Mouse (Mus musculus) megakaryocyte, embryonic 14.5 days (primary cell): Measurements from ENCODE around the gene Smc4. TPM values are rescaled to one million over a fixed set of nuclear protein-coding genes. Genes with fewer than 3 reads are reported as not detected.
A peak's percentile ranks its signal among the peaks of the same experiment; 100 is the strongest.

Experiments
- H3K27me3 ChIP-seq: replicated peaks from 2 replicates; pipeline ENCODE3; 2012; ENCODE audit warnings: inconsistent platforms
- H3K36me3 ChIP-seq: replicated peaks from 2 replicates; pipeline ENCODE3; 2012; ENCODE audit warnings: low read length, inconsistent platforms, mixed read lengths
- H3K4me1 ChIP-seq: 2 replicates; pipeline ENCODE4 v1.6.1; 2012; ENCODE audit warnings: inconsistent platforms
- H3K4me3 ChIP-seq: replicated peaks from 2 replicates; pipeline ENCODE3; 2012; ENCODE audit warnings: moderate library complexity, mild to moderate bottlenecking, inconsistent platforms
- H3K9me3 ChIP-seq: 2 replicates; pipeline ENCODE4 v1.6.1; 2012; ENCODE audit warnings: inconsistent platforms
- FLI1 ChIP-seq: IDR thresholded peaks from 2 replicates; pipeline ENCODE4 v1.6.1; 2012; ENCODE audit warnings: low read length, inconsistent platforms, mixed read lengths
- GATA1 ChIP-seq: IDR thresholded peaks from 3 replicates; pipeline ENCODE4 v1.6.1; 2012; ENCODE audit warnings: mixed read lengths, low read length, inconsistent platforms, borderline replicate concordance
- polyA plus RNA-seq: library from polyadenylated mRNA; stranded (reverse); fragments of >175 nt; gene quantifications from 2 replicates; pipeline ENCODE4 v1.2.3, GENCODE M21; 2012; ENCODE audit warnings: low replicate concordance; ENCODE audit not compliant: insufficient read depth

The Smc4 gene
- 28.7 and 32.9 TPM in 2 replicates for polyA plus RNA-seq

GRCm38 (mm10) chr3:69004437-69005337 is at the start of gene Smc4, which contains the start of gene Ift80:
Smc4 (plus strand) TSS chr3:69004738.
Ift80 (minus strand) TSS chr3:69004570.
- H3K4me1 ChIP-seq = peaks cover 24% of the 10 kb centered on the region
- H3K36me3 ChIP-seq = peaks cover 12% of the 10 kb centered on the region
- no peaks in the 10 kb centered on the region for H3K9me3 ChIP-seq
- no peaks in the 10 kb centered on the region for H3K27me3 ChIP-seq
- peak within 1 kb of the TSS; percentile 100 for H3K4me3 ChIP-seq
- TF ChIP-seq FLI1 (peak; percentile 29; the same call in 1 of the 2 replicates), GATA1 (no peak)

DNA sequence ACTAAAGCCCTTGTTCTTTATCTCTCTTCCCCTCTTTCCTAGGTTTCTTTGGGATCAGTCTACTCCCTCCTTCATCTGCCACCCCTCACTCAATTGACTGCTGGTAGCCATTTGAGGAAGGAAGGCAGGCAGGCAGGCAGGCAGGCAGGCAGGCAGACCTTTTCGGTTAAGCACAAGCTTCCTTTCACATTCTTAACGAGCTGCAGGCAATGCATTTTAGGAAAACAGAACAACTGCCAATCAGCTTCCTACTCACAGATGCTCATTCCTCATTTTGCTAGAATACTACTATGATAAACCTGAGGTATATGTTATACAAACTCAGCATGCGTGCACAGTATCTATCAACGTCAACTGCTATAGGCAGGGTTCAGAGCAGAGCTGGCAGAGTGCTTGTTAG is 48.1 kb upstream of the Smc4 start:
- peaks cover 9% of the 10 kb centered on the region for H3K36me3 ChIP-seq
- H3K27me3 ChIP-seq = no peaks in the 10 kb centered on the region
- H3K9me3 ChIP-seq = no peaks in the 10 kb centered on the region
- H3K4me1 ChIP-seq = peaks cover 7% of the 10 kb centered on the region; the same call in 1 of the 2 replicates
- H3K4me3 ChIP-seq = no peak overlapping the region
- TF ChIP-seq GATA1 (no peak), FLI1 (no peak)

GRCm38 (mm10) chr3:68957413-68957812 is 47.1 kb upstream of the Smc4 start:
- Histone ChIP-seq H3K4me3 (no peak overlapping the region), H3K36me3 (peaks cover 15% of the 10 kb centered on the region), H3K9me3 (no peaks in the 10 kb centered on the region), H3K4me1 (peaks cover 7% of the 10 kb centered on the region; the same call in 1 of the 2 replicates), H3K27me3 (no peaks in the 10 kb centered on the region)
- TF ChIP-seq FLI1 = no peak
- TF ChIP-seq GATA1 = no peak

- no peaks in the 10 kb centered on the region for H3K27me3 ChIP-seq
- peaks cover 51% of the 10 kb centered on the region for H3K36me3 ChIP-seq
- peaks cover 11% of the 10 kb centered on the region for H3K4me1 ChIP-seq
- TF ChIP-seq FLI1 = no peak
- TF ChIP-seq GATA1 = no peak
- no peak overlapping the region for H3K4me3 ChIP-seq
- H3K9me3 ChIP-seq = peaks cover 8% of the 10 kb centered on the region
Measured at GRCm38 (mm10) chr3:68964682-68965081, 39.9 kb upstream of the Smc4 start.

GRCm38 (mm10) chr3:68966527-68967285 is 37.8 kb upstream of the Smc4 start:
- peaks cover 42% of the 10 kb centered on the region for H3K36me3 ChIP-seq
- TF ChIP-seq FLI1 = no peak
- TF ChIP-seq GATA1 = no peak
- no peak overlapping the region for H3K4me3 ChIP-seq
- peaks cover 7% of the 10 kb centered on the region for H3K4me1 ChIP-seq
- H3K27me3 ChIP-seq = no peaks in the 10 kb centered on the region
- peaks cover 8% of the 10 kb centered on the region for H3K9me3 ChIP-seq

DNA sequence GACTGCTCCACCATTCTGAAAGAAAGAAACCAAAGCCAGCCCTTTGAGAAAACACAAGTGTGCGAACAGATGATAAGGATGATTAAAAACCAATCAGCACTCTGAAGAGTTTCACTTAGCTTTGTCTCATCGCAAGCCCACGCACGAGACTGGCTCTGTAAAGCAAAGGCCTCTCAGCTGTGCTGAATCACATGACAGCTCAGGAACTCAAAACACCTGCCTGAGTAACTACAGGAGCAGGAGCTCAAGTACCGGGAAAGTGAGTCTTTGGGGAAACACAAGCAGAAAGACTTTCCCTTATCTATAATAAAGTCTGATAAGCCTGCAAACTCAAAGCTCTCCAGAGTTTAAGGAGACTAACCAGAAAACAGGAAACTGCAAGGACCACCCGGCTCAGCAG is 37.1 kb upstream of the Smc4 start:
- TF ChIP-seq GATA1 (no peak), FLI1 (no peak)
- peaks cover 36% of the 10 kb centered on the region for H3K36me3 ChIP-seq
- peaks cover 7% of the 10 kb centered on the region for H3K4me1 ChIP-seq
- no peak overlapping the region for H3K4me3 ChIP-seq
- H3K27me3 ChIP-seq = no peaks in the 10 kb centered on the region
- H3K9me3 ChIP-seq = peaks cover 8% of the 10 kb centered on the region

DNA sequence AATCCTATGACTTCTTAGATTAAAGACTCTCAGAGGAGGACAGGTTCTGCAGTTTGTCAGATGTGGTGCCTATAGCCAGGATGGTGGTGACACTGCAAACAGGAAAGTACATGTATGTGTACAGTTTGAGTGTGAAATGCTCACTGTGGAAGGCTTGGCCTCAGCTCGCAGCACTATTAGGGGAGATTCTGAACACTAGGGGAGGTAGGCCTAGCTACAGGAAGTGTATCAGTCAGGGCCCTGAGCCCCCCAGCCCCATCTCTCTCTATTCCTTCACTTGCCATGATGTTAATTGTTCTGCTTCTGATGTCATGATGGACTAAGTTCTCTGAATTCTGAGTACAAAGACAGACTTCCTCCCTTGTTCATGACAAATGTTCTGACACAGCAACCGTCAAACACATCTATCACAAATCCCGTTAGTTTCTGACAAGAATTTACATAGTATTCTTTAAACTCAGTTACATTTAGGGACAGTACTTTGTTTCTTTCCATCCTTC is 35.4 kb upstream of the Smc4 start:
- H3K4me3 ChIP-seq = no peak overlapping the region
- peaks cover 8% of the 10 kb centered on the region for H3K9me3 ChIP-seq
- TF ChIP-seq GATA1 = no peak
- TF ChIP-seq FLI1 = no peak
- no peaks in the 10 kb centered on the region for H3K27me3 ChIP-seq
- peaks cover 19% of the 10 kb centered on the region for H3K4me1 ChIP-seq
- H3K36me3 ChIP-seq = peaks cover 29% of the 10 kb centered on the region

- Histone ChIP-seq H3K4me1 (peaks cover 59% of the 10 kb centered on the region), H3K36me3 (peaks cover 9% of the 10 kb centered on the region), H3K27me3 (no peaks in the 10 kb centered on the region), H3K4me3 (no peak overlapping the region), H3K9me3 (no peaks in the 10 kb centered on the region)
- no peak for TF ChIP-seq FLI1
- no peak for TF ChIP-seq GATA1
Measured at GRCm38 (mm10) chr3:68973574-68973973, 31.0 kb upstream of the Smc4 start.

- Histone ChIP-seq H3K27me3 (no peaks in the 10 kb centered on the region), H3K4me1 (peaks cover 63% of the 10 kb centered on the region), H3K4me3 (no peak overlapping the region), H3K9me3 (no peaks in the 10 kb centered on the region), H3K36me3 (peaks cover 8% of the 10 kb centered on the region)
- no peak for TF ChIP-seq FLI1
- no peak for TF ChIP-seq GATA1
Measured at GRCm38 (mm10) chr3:68974639-68975532, 29.7 kb upstream of the Smc4 start.
